Mouse (Mus musculus) heart, embryonic 16.5 days (tissue): ENCODE results near the gene Ehbp1. TPM values are rescaled to one million over a fixed set of nuclear protein-coding genes. Genes with fewer than 3 reads are reported as not detected.

ENCODE experiments used
- ATAC-seq: fragments of 200-750 bp; cut with Nextera tagmentation; replicated peaks from 2 replicates; pipeline ENCODE4 v1.8.0; 2017; ENCODE audit warnings: moderate number of reproducible peaks; ENCODE audit not compliant: insufficient read depth, low FRiP score; ENCODE audit errors: extremely low read depth
- H3K27ac ChIP-seq: fragments of 300-500 bp; sonication (generic); 2 replicates; pipeline ENCODE4 v1.5.1; 2014; ENCODE audit warnings: mild to moderate bottlenecking, low read length, control low read depth, moderate library complexity
- H3K27me3 ChIP-seq: fragments of 300-500 bp; sonication (generic); 2 replicates; pipeline ENCODE4 v1.6.1; 2014; ENCODE audit warnings: low read length, mixed read lengths; ENCODE audit not compliant: control insufficient read depth, insufficient read depth
- H3K36me3 ChIP-seq: fragments of 300-500 bp; sonication (generic); 2 replicates; pipeline ENCODE4 v1.6.1; 2014; ENCODE audit not compliant: control insufficient read depth, insufficient read depth
- H3K4me1 ChIP-seq: fragments of 300-500 bp; sonication (generic); 2 replicates; pipeline ENCODE4 v1.6.1; 2014; ENCODE audit warnings: low read length, mixed read lengths; ENCODE audit not compliant: control insufficient read depth, insufficient read depth
- H3K4me2 ChIP-seq: fragments of 300-500 bp; sonication (generic); 2 replicates; pipeline ENCODE4 v1.6.1; 2014; ENCODE audit warnings: low read depth, mild to moderate bottlenecking, control low read depth, low read length
- H3K4me3 ChIP-seq: fragments of 300-500 bp; sonication (generic); 2 replicates; pipeline ENCODE4 v1.5.1; 2014; ENCODE audit warnings: mild to moderate bottlenecking, control low read depth, low read length
- H3K9ac ChIP-seq: fragments of 300-500 bp; sonication (generic); 2 replicates; pipeline ENCODE4 v1.6.1; 2014; ENCODE audit warnings: low read length, control low read depth
- H3K9me3 ChIP-seq: fragments of 300-500 bp; sonication (generic); replicated peaks from 2 replicates; pipeline ENCODE4 v1.6.1; 2016; ENCODE audit warnings: low read length; ENCODE audit not compliant: control insufficient read depth
- WGBS: fragments of 180-500 bp; shearing (Covaris S2); extraction: QIAGEN DNeasy Blood & Tissue Kit; methylation state at CpG from one replicate; pipeline ENCODE4 v1.1.7; 2014; 5-methylcytosine and 5-hydroxymethylcytosine counted together
- polyA plus RNA-seq: library from polyadenylated mRNA; unstranded; fragments of >200 nt; fragmentation: Nextera tagmentation; extraction: Ambion mirVana; gene quantifications from 2 replicates; pipeline ENCODE4 v1.2.1, GENCODE M21; 2015

Ehbp1 gene
- polyA plus RNA-seq, 1 experiment from 2014 or later: 55.8 TPM

DNA sequence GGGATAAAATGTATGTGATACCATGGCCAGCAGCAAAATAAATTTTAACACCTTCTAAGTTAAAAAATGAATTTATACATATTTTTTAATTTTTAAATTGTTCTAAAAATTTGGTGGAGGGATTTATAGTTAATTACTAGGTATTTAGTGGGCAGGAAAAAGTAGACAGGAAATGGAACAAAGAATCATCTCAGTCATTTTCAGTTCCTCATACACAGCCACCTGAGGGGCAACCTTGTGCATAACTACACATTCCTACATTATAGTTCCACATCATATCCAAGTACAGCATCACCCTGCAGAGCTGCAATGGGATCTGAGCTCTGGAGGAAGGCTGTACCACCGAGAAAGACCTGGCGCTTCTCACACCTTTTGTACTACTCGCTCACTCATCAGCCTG lies 373.2 kb downstream of the Ehbp1 start:
- Histone ChIP-seq H3K9ac (no peak overlapping the region), H3K36me3 (no peaks in the 10 kb centered on the region), H3K9me3 (no peaks in the 10 kb centered on the region), H3K4me1 (no peaks in the 10 kb centered on the region), H3K4me3 (no peak overlapping the region), H3K27me3 (no peaks in the 10 kb centered on the region), H3K27ac (no peak overlapping the region), H3K4me2 (no peak overlapping the region)
- ATAC-seq: no peak
- 89% methylated on average over 3 of the region's 3 CpGs for WGBS

Other genes with a start within 250 kb of the Ehbp1 start
- 8.9 and 10.5 TPM in 2 replicates for gene Tmem17, start 169.8 kb upstream of the Ehbp1 start, polyA plus RNA-seq